Mouse (Mus musculus) testis, adult 2 months (tissue): Measurements from ENCODE around the gene Mycbpap. TPM values are rescaled to one million over a fixed set of nuclear protein-coding genes. Genes with fewer than 3 reads are reported as not detected.

Experiments used
- H3K27ac ChIP-seq: fragments of 200-500 bp; 2 replicates; pipeline ENCODE4 v1.5.1; 2012; ENCODE audit warnings: low read depth, low read length; ENCODE audit not compliant: control insufficient read depth, insufficient read depth
- H3K27me3 ChIP-seq: fragments of 200-500 bp; 2 replicates; pipeline ENCODE4 v1.6.1; 2012; ENCODE audit warnings: mild to moderate bottlenecking, low read length, moderate library complexity; ENCODE audit not compliant: control insufficient read depth, insufficient read depth
- H3K36me3 ChIP-seq: fragments of 200-500 bp; 2 replicates; pipeline ENCODE4 v1.6.1; 2012; ENCODE audit warnings: mild to moderate bottlenecking, low read length; ENCODE audit not compliant: control insufficient read depth, insufficient read depth
- H3K4me1 ChIP-seq: fragments of 200-500 bp; 2 replicates; pipeline ENCODE4 v1.6.1; 2012; ENCODE audit warnings: low read length; ENCODE audit not compliant: control insufficient read depth, insufficient read depth
- H3K4me3 ChIP-seq: fragments of 200-500 bp; 2 replicates; pipeline ENCODE4 v1.5.1; 2012; ENCODE audit warnings: low read depth, mild to moderate bottlenecking, low read length, moderate library complexity, mixed read lengths; ENCODE audit not compliant: control insufficient read depth
- CTCF ChIP-seq: fragments of 200-500 bp; IDR thresholded peaks from 2 replicates; pipeline ENCODE4 v1.5.1; 2012; ENCODE audit warnings: low read depth, mild to moderate bottlenecking, inconsistent platforms, low read length, moderate library complexity; ENCODE audit not compliant: control insufficient read depth, insufficient read depth, insufficient replicate concordance
- POLR2A ChIP-seq: fragments of 200-500 bp; IDR thresholded peaks from 2 replicates; pipeline ENCODE4 v1.6.1; 2012; ENCODE audit warnings: low read depth, mild to moderate bottlenecking, inconsistent platforms, low read length, moderate library complexity; ENCODE audit not compliant: control insufficient read depth
- polyA plus RNA-seq: library from polyadenylated mRNA; depleted of rRNA; stranded (reverse); fragments of >200 nt; gene quantifications from 2 replicates; pipeline ENCODE4 v1.2.3, GENCODE M21; 2012

Gene Mycbpap
- polyA plus RNA-seq, 1 experiment = 197 TPM

- TF ChIP-seq CTCF (no peak), POLR2A (no peak)
- H3K27ac ChIP-seq = no peak overlapping the region
- no peaks in the 10 kb centered on the region for H3K36me3 ChIP-seq
- H3K4me3 ChIP-seq = no peak overlapping the region
- H3K27me3 ChIP-seq = no peaks in the 10 kb centered on the region
- H3K4me1 ChIP-seq = peaks cover 6% of the 10 kb centered on the region
These were observed 7.3 kb upstream of the Mycbpap start for GRCm38 (mm10) chr11:94528879-94529278.

- no peaks in the 10 kb centered on the region for H3K27me3 ChIP-seq
- no peaks in the 10 kb centered on the region for H3K36me3 ChIP-seq
- H3K4me3 ChIP-seq = no peak overlapping the region
- H3K4me1 ChIP-seq = peaks cover 12% of the 10 kb centered on the region
- TF ChIP-seq CTCF (no peak), POLR2A (no peak)
- peak overlapping the region; percentile 15; the same call in 1 of the 2 replicates for H3K27ac ChIP-seq
These were observed 4.8 kb upstream of the Mycbpap start for GRCm38 (mm10) chr11:94526171-94526879.

GRCm38 (mm10) chr11:94513452-94513851, 8.1 kb downstream of the Mycbpap start:
- H3K27me3 ChIP-seq = no peaks in the 10 kb centered on the region
- no peak overlapping the region for H3K4me3 ChIP-seq
- no peaks in the 10 kb centered on the region for H3K4me1 ChIP-seq
- no peak overlapping the region for H3K27ac ChIP-seq
- TF ChIP-seq CTCF (no peak), POLR2A (no peak)
- no peaks in the 10 kb centered on the region for H3K36me3 ChIP-seq

- peaks cover 11% of the 10 kb centered on the region for H3K4me1 ChIP-seq
- H3K27ac ChIP-seq = no peak overlapping the region
- TF ChIP-seq POLR2A (no peak), CTCF (no peak)
- peak overlapping the region; percentile 73 for H3K4me3 ChIP-seq
- no peaks in the 10 kb centered on the region for H3K36me3 ChIP-seq
- no peaks in the 10 kb centered on the region for H3K27me3 ChIP-seq
These were observed 12.6 kb downstream of the Mycbpap start for GRCm38 (mm10) chr11:94508976-94509375.

- Histone ChIP-seq H3K27ac (no peak overlapping the region), H3K36me3 (no peaks in the 10 kb centered on the region), H3K27me3 (no peaks in the 10 kb centered on the region), H3K4me3 (no peak overlapping the region), H3K4me1 (peaks cover 25% of the 10 kb centered on the region)
- TF ChIP-seq CTCF (no peak), POLR2A (no peak)
These were observed 20.1 kb downstream of the Mycbpap start for GRCm38 (mm10) chr11:94501482-94501881.

- no peak overlapping the region for H3K27ac ChIP-seq
- no peak for TF ChIP-seq POLR2A
- TF ChIP-seq CTCF = no peak
- H3K4me1 ChIP-seq = peaks cover 22% of the 10 kb centered on the region
- H3K36me3 ChIP-seq = no peaks in the 10 kb centered on the region
- no peaks in the 10 kb centered on the region for H3K27me3 ChIP-seq
- H3K4me3 ChIP-seq = no peak overlapping the region; the same call in 1 of the 2 replicates
These were observed 21.2 kb downstream of the Mycbpap start for GRCm38 (mm10) chr11:94500362-94500761.

- no peak within 1 kb of the TSS for H3K27ac ChIP-seq
- H3K4me3 ChIP-seq = peak within 1 kb of the TSS; percentile 26
- H3K4me1 ChIP-seq = peaks cover 18% of the 10 kb centered on the region
- no peaks in the 10 kb centered on the region for H3K27me3 ChIP-seq
- TF ChIP-seq POLR2A = no peak
- no peak for TF ChIP-seq CTCF
- H3K36me3 ChIP-seq = no peaks in the 10 kb centered on the region
These were observed 21.8 kb downstream of the Mycbpap start, which contains the start of gene Epn3 for GRCm38 (mm10) chr11:94499661-94500152. Gene Epn3, minus strand, starts transcription at chr11:94499974.

- H3K27ac ChIP-seq = no peak overlapping the region
- no peak for TF ChIP-seq CTCF
- no peak for TF ChIP-seq POLR2A
- no peaks in the 10 kb centered on the region for H3K27me3 ChIP-seq
- no peaks in the 10 kb centered on the region for H3K36me3 ChIP-seq
- H3K4me3 ChIP-seq = no peak overlapping the region
- peaks cover 15% of the 10 kb centered on the region for H3K4me1 ChIP-seq
These were observed 22.5 kb downstream of the Mycbpap start for GRCm38 (mm10) chr11:94499035-94499434.
